Mouse (Mus musculus): Measurements from ENCODE around the gene Sh3bp5. TPM values are rescaled to one million over a fixed set of nuclear protein-coding genes. Genes with fewer than 3 reads are reported as not detected.

Sh3bp5 gene
- polyA plus RNA-seq, 1 experiment from 2014 or later, result 161 TPM

DNA sequence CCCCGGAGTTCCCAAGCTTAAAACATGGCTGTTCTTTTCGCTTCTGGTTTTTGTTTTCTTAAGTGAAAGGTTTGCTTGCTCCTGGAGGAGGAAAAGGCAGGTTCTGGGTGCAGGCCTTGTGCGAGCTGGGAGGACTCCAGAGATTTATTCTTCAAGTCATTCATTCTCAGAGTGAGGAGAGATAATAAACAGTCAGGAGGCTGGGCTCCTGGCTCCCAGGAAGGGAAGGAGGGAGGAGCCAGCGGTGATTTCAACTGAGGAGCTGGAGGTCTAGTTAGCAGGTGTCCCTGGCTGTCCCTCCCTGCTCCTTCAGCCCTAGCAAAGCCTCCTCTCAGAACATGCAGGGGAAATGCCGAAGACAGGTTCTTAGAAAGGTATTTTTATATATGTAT is 6.9 kb downstream of the Sh3bp5 start:
- Histone ChIP-seq H3K4me2 (no peak overlapping the region), H3K27ac (no peak overlapping the region)

DNA sequence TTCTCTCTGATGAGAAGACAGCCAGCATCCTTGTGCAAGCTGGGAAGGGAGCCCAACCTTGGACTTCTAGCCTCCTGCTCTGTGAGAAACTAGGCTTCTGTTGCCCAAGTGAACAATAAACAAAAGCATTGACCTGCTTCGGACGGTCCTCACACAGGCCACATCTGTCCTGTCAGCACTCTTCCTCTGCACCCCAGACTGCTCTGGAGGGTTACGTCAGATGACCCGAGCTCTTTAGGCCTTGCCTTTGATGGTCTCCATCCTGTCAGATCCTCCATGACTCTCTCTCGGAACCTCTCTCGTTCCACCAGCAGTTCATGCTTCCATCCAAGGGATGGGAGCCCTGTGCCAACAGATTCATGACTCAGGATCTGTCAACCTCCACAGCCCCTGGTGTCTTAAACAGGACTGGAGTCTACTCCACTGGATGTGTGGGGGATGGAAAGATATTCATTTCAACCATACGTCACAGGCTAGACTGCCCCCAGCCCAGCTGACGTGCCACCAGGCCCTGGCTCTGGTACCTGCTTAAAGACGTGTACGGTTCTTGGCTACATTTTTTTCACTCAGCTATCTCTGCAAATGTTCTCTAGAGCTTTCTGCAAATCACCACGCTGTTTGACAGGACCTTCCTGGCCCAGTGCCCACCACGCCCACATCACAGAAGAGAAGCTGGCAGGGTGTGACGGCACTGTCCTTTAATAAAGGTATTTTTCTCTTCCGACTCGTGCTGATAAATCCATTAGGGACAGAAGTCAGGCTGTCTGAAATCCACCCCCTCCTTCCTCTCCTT is 7.5 kb downstream of the Sh3bp5 start:
- H3K4me2 ChIP-seq, result no peak overlapping the region
- H3K9me3 ChIP-seq, result no peaks in the 10 kb centered on the region
- no peak overlapping the region for H3K4me3 ChIP-seq
- peaks cover 22% of the 10 kb centered on the region for H3K4me1 ChIP-seq
- no peak for ATAC-seq (replicated peaks)
- WGBS, result 66% methylated on average over 15 of the region's 15 CpGs
- peaks cover 12% of the 10 kb centered on the region for H3K36me3 ChIP-seq (replicated peaks)
- H3K27me3 ChIP-seq (replicated peaks), result no peaks in the 10 kb centered on the region
- H3K27ac ChIP-seq, result no peak overlapping the region
- H3K9ac ChIP-seq, result no peak overlapping the region

More for the DNA sequence above, 6.9 kb downstream of the Sh3bp5 start:
- 57% methylated on average over 5 of the region's 5 CpGs for WGBS
- Histone ChIP-seq H3K4me1 (peaks cover 22% of the 10 kb centered on the region), H3K27me3 (replicated peaks) (no peaks in the 10 kb centered on the region), H3K4me3 (no peak overlapping the region), H3K9me3 (no peaks in the 10 kb centered on the region), H3K9ac (no peak overlapping the region), H3K36me3 (replicated peaks) (peaks cover 12% of the 10 kb centered on the region)
- no peak for ATAC-seq (replicated peaks)

DNA sequence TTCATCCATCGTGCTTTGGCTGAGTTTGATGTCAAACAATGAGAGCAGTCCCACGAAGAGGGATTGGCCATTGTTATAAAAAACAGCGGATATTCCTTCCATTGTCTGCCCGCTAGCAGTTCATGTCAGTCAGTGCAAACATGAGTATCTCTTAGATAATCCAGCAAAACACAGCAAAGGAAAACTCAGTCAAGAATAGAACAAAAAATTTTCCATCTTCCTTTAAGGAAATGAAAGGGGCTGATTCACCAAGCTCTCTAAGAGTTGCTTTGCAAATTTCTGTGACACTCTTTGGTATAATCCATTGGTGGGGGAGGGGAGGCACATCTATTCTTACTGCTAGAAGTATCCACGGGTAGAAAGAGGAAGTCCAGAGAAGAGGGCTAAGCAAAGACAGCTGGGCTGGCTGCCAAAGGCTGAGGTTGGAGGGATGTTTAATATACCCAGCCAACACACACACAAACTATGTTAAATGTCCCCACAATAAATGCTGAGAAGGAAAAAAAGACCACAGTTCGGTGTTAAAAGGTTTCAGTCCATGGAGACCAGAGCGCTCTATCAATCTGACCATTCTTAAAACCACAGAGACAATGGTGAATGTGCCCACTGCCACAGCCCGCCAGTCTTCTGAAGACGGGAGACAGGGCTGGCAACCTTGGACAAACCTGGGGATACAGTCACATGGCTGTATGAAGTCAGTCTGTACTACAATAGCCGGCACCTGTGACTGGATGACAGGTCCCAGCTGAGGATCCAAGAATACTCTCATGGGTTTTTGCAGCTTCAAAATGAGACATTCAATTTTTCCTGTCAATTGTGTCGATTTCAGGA is 12.7 kb downstream of the Sh3bp5 start:
- H3K9ac ChIP-seq, result no peak overlapping the region
- no peak overlapping the region for H3K27ac ChIP-seq
- peaks cover 12% of the 10 kb centered on the region for H3K36me3 ChIP-seq (replicated peaks)
- H3K4me2 ChIP-seq, result no peak overlapping the region
- 46% methylated on average over 11 of the region's 11 CpGs for WGBS
- peaks cover 12% of the 10 kb centered on the region for H3K4me1 ChIP-seq
- H3K9me3 ChIP-seq, result no peaks in the 10 kb centered on the region
- no peaks in the 10 kb centered on the region for H3K27me3 ChIP-seq (replicated peaks)
- ATAC-seq (replicated peaks), result no peak
- H3K4me3 ChIP-seq, result no peak overlapping the region

DNA sequence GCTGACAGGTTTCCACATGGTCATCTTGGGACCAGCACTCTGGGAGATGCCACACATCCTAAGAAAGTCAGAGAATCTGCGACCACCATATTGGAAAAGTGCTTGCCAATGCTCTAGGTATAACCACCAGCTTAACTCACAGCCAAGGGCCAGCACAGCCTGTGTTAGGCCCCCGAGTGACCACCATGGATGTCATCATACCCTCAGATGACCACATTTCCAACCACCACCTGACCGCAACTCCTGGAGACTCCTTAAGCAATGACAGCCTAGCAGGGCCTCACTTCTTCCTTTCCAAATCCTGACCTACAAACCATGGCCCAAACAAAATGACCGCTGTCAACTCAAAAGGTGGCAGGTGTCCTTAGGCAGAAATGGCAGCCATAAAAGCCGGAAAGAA is 13.5 kb downstream of the Sh3bp5 start:
- WGBS, result 88% methylated on average over 5 of the region's 5 CpGs
- no peak overlapping the region for H3K9ac ChIP-seq

DNA sequence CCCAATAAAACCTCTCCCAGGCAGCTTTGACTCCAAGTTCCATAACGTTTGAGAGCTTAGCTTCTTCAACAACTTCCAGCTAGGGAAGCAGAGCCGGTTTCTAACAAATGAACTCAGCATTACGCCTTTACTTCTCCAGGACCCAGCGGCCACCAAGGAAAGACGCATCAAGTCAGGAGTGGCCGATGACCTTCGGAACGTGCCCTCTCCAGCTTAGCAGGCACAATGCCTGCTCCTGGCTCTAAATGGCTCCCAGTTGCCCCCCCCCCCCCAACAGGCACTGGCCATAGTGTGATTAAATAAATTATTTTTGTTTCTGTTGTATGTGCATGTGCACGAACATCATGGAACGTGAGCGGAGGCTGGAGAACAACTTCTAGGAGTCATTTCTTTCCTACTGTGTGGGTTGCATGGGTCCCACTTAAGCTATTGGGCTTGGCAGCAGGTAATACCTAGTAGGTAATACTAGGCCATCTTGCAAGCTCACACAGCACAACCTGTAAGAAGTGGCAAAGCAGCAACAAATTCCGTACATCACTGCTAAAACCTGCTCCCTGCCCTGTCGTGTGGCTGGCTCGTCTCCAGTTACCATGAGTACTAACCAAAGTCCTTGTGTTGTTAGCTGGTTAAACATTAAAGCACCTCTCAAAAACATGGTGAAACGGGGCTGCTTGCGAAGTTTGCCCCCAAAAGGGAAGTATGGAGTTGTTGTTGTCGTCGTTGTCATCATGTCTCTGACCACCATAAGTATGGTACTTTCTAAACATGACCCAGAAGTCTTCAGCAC is 14.2 kb downstream of the Sh3bp5 start:
- 87% methylated on average over 18 of the region's 18 CpGs for WGBS
- H3K9me3 ChIP-seq, result no peaks in the 10 kb centered on the region
- H3K4me1 ChIP-seq, result peaks cover 12% of the 10 kb centered on the region
- no peak overlapping the region for H3K27ac ChIP-seq
- H3K36me3 ChIP-seq (replicated peaks), result peaks cover 12% of the 10 kb centered on the region; the same call in 1 of the 2 replicates
- no peak overlapping the region for H3K9ac ChIP-seq
- no peaks in the 10 kb centered on the region for H3K27me3 ChIP-seq (replicated peaks)
- ATAC-seq (replicated peaks), result no peak
- H3K4me2 ChIP-seq, result no peak overlapping the region
- H3K4me3 ChIP-seq, result no peak overlapping the region

More for the DNA sequence above, 13.5 kb downstream of the Sh3bp5 start:
- no peaks in the 10 kb centered on the region for H3K9me3 ChIP-seq
- H3K27me3 ChIP-seq (replicated peaks), result no peaks in the 10 kb centered on the region
- ATAC-seq (replicated peaks), result no peak
- no peak overlapping the region for H3K27ac ChIP-seq
- peaks cover 12% of the 10 kb centered on the region for H3K36me3 ChIP-seq (replicated peaks)
- no peak overlapping the region for H3K4me2 ChIP-seq
- peaks cover 12% of the 10 kb centered on the region for H3K4me1 ChIP-seq
- H3K4me3 ChIP-seq, result no peak overlapping the region

DNA sequence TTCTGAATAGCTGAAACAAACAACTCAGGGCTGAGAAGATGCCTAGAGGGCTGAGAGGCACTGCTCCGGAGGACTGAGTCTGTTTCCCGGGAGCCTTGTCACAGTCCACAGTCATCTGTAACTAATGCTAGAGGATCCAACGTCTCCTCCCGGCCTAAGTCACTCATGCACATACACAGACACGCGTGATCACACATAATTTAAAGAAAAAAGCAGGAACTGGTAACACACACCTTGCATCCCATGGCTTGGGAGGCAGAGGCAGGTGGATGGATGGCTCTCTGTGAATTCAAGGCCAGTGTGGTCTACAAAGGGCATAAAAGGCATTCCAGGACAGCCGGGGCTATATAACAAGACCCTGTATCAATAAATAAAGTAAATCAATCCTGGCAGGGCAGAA is 14.9 kb downstream of the Sh3bp5 start:
- WGBS, result 43% methylated on average over 7 of the region's 7 CpGs

DNA sequence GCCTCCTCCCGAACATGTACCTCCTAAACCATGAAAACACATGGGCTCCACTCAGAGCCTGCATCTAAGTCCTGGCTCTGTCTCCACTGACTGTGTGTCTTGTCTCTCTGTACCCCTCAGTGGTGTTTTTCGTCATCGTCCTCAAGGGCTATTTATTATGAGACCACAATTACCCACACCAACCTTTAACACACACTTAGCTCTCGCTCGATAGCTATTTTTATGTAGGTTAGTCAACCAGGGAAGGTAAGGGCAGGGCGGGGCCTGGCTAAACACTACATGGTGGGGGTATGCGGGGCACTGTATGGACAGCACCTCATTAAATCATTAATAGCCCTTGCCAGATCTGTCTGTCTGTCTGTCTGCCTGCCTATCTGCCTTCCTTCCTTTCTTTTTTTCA is 15.3 kb downstream of the Sh3bp5 start:
- no peaks in the 10 kb centered on the region for H3K9me3 ChIP-seq
- no peak overlapping the region for H3K4me3 ChIP-seq
- no peak overlapping the region for H3K9ac ChIP-seq
- H3K36me3 ChIP-seq (replicated peaks), result peaks cover 1% of the 10 kb centered on the region; the same call in 1 of the 2 replicates
- H3K4me2 ChIP-seq, result no peak overlapping the region
- 93% methylated on average over 7 of the region's 7 CpGs for WGBS
- ATAC-seq (replicated peaks), result no peak
- H3K27me3 ChIP-seq (replicated peaks), result no peaks in the 10 kb centered on the region
- no peak overlapping the region for H3K27ac ChIP-seq
- peaks cover 12% of the 10 kb centered on the region for H3K4me1 ChIP-seq

More for the DNA sequence above, 14.9 kb downstream of the Sh3bp5 start:
- H3K4me2 ChIP-seq, result no peak overlapping the region
- H3K4me3 ChIP-seq, result no peak overlapping the region
- peaks cover 6% of the 10 kb centered on the region; the same call in 1 of the 2 replicates for H3K36me3 ChIP-seq (replicated peaks)
- peaks cover 12% of the 10 kb centered on the region for H3K4me1 ChIP-seq
- no peak overlapping the region for H3K27ac ChIP-seq
- no peak overlapping the region for H3K9ac ChIP-seq
- H3K27me3 ChIP-seq (replicated peaks), result no peaks in the 10 kb centered on the region
- no peaks in the 10 kb centered on the region for H3K9me3 ChIP-seq
- no peak for ATAC-seq (replicated peaks)

DNA sequence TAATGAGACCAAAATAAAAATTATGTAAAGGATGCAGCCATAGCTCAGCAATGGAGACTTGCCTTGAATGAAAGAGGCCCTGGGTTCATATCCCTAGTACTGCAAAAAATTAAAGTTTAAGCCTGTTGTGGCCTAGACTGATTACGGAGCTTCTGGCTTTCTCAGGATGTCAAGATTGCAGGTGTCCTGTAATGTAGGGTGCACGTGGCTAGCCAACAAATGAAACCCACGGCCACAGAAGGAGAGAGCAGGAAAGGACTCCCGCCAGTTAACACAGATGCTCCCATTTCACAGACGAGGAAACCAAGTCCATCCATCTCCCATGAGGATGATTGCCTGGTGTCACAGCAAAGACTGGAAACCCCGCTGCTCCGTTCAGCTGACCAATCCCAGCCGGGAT is 15.7 kb downstream of the Sh3bp5 start:
- 94% methylated on average over 8 of the region's 8 CpGs for WGBS
- Histone ChIP-seq H3K36me3 (replicated peaks) (no peaks in the 10 kb centered on the region), H3K4me2 (no peak overlapping the region), H3K27ac (no peak overlapping the region), H3K27me3 (replicated peaks) (no peaks in the 10 kb centered on the region), H3K4me1 (peaks cover 17% of the 10 kb centered on the region), H3K9me3 (no peaks in the 10 kb centered on the region), H3K9ac (no peak overlapping the region), H3K4me3 (no peak overlapping the region)
- ATAC-seq (replicated peaks), result no peak

DNA sequence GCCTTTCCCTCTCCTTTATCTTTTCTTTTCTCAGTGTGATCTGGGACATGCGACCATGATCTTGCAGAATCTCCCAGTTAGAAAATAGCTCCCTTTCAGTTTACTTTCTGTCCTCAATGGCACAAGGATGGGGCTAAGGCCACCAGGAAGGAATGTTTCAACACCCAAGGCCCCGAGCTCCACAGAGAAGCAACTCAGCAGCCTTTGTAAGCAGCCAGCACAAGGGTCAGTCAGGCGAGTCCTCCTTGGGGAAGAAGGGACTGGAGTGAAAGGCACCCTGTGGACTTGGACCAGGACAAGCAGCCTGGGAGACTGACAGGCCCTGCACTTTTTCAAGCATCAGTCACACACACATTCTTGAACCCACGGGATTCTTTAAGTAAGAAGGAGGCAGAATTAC is 16.6 kb downstream of the Sh3bp5 start:
- H3K9ac ChIP-seq, result no peak overlapping the region
- 23% methylated on average over 4 of the region's 4 CpGs for WGBS

DNA sequence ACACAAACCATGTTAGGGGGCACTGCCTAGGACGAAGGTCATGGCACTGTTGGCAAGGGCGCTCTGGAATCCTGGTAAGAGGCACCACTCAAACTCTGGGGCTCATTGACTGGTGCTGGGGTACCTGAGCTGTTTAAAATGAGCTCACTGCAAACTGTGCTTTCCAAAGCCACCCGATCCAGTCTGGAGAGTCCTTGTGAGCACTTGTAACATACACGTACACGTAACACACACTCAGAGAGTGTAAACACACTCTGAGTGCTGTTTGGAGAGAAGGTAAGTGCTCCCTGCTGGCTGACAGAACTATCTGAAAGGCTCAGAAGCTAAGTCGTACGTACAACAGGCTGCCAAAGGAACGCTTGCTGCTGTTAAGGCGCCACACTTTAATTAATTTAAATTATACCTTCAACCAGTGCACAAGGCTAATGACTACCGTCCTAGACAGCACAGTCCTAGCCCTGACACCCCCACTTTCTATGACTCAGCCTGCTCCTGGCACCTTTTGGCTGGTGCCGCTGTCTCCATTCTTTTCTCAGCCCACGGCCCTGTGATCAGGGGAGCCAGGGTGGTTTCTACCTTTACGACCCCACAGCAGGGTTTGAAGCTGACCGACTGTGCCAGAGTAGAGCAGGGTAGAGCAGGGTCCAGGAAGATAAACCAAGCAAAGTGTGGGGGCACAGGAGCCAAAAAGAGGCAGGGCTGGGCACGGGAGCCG is 18.9 kb downstream of the Sh3bp5 start:
- WGBS, result 84% methylated on average over 16 of the region's 16 CpGs
- no peak overlapping the region for H3K27ac ChIP-seq

More for the DNA sequence above, 16.6 kb downstream of the Sh3bp5 start:
- Histone ChIP-seq H3K4me1 (peaks cover 23% of the 10 kb centered on the region), H3K9me3 (no peaks in the 10 kb centered on the region), H3K36me3 (replicated peaks) (no peaks in the 10 kb centered on the region), H3K4me3 (no peak overlapping the region), H3K27ac (no peak overlapping the region), H3K27me3 (replicated peaks) (no peaks in the 10 kb centered on the region), H3K4me2 (no peak overlapping the region)
- ATAC-seq (replicated peaks), result no peak

DNA sequence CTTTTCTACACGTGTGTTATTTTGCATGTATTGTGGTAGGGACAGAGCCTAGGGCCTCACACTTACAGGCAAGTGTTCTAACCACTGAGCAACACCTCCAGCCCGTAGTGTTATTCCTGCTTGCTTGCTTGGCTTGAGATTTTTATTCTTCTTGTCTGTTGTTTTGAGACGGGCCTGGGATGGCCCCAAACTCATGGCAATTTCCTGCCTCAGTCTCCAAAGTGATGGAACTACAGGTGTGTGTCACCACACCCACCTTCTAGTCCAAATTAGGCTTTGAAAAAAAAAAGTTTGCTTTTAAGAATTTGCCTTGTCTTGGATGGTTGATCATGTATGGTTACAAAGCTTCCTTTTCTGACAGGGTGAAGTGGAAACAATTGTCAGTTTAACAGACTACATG is 19.5 kb downstream of the Sh3bp5 start:
- H3K36me3 ChIP-seq (replicated peaks), result no peaks in the 10 kb centered on the region
- H3K4me3 ChIP-seq, result no peak overlapping the region
- H3K4me1 ChIP-seq, result peaks cover 17% of the 10 kb centered on the region
- H3K27me3 ChIP-seq (replicated peaks), result no peaks in the 10 kb centered on the region
- H3K27ac ChIP-seq, result no peak overlapping the region
- H3K9me3 ChIP-seq, result no peaks in the 10 kb centered on the region
- no peak overlapping the region for H3K9ac ChIP-seq
- 78% methylated on average over 3 of the region's 3 CpGs for WGBS
- no peak for ATAC-seq (replicated peaks)
- no peak overlapping the region for H3K4me2 ChIP-seq

More for the DNA sequence above, 18.9 kb downstream of the Sh3bp5 start:
- Histone ChIP-seq H3K36me3 (replicated peaks) (no peaks in the 10 kb centered on the region), H3K4me1 (peaks cover 17% of the 10 kb centered on the region), H3K9me3 (no peaks in the 10 kb centered on the region), H3K4me2 (no peak overlapping the region), H3K4me3 (no peak overlapping the region), H3K9ac (no peak overlapping the region), H3K27me3 (replicated peaks) (no peaks in the 10 kb centered on the region)
- ATAC-seq (replicated peaks), result no peak
